Mouse (Mus musculus) embryonic facial prominence, embryonic 14.5 days (tissue): ENCODE data around the gene Olfr157. TPM values are rescaled to one million over a fixed set of nuclear protein-coding genes. Genes with fewer than 3 reads are reported as not detected.

Experiments
- ATAC-seq: fragments of 200-750 bp; cut with Nextera tagmentation; 2 replicates; pipeline ENCODE4 v1.8.0; 2017; ENCODE audit warnings: low read depth, moderate number of reproducible peaks, moderate TSS enrichment
- DNase-seq: peaks from one replicate; pipeline ENCODE4 v3.0.0-alpha.2; 2015; ENCODE audit warnings: low spot score
- H3K27ac ChIP-seq: fragments of 300-500 bp; sonication (generic); replicated peaks from 2 replicates; pipeline ENCODE4 v1.5.1; 2014; ENCODE audit warnings: low read depth, mild to moderate bottlenecking, low read length, moderate library complexity
- H3K27me3 ChIP-seq: fragments of 300-500 bp; sonication (generic); replicated peaks from 2 replicates; pipeline ENCODE4 v1.6.1; 2014; ENCODE audit warnings: low read length; ENCODE audit not compliant: control insufficient read depth, insufficient read depth
- H3K36me3 ChIP-seq: fragments of 300-500 bp; sonication (generic); 2 replicates; pipeline ENCODE4 v1.6.1; 2014; ENCODE audit warnings: low read length, mixed read lengths; ENCODE audit not compliant: control insufficient read depth, insufficient read depth
- H3K4me1 ChIP-seq: fragments of 300-500 bp; sonication (generic); 2 replicates; pipeline ENCODE4 v1.6.1; 2014; ENCODE audit warnings: antibody characterized with exemption, low read length; ENCODE audit not compliant: control insufficient read depth, insufficient read depth
- H3K4me2 ChIP-seq: fragments of 300-500 bp; sonication (generic); 2 replicates; pipeline ENCODE4 v1.6.1; 2014; ENCODE audit warnings: low read depth, mild to moderate bottlenecking, low read length, moderate library complexity, mixed read lengths
- H3K4me3 ChIP-seq: fragments of 300-500 bp; sonication (generic); 2 replicates; pipeline ENCODE4 v1.5.1; 2014; ENCODE audit warnings: low read depth, mild to moderate bottlenecking, low read length
- H3K9ac ChIP-seq: fragments of 300-500 bp; sonication (generic); 2 replicates; pipeline ENCODE4 v1.6.1; 2014; ENCODE audit warnings: low read depth, mild to moderate bottlenecking, low read length, moderate library complexity, mixed read lengths
- H3K9me3 ChIP-seq: fragments of 300-500 bp; sonication (generic); 2 replicates; pipeline ENCODE4 v1.6.1; 2016; ENCODE audit warnings: low read length; ENCODE audit not compliant: control insufficient read depth
- WGBS: fragments of 180-500 bp; shearing (Covaris S2); extraction: QIAGEN DNeasy Blood & Tissue Kit; methylation state at CpG from one replicate; pipeline ENCODE4 v1.1.7; 2014; 5-methylcytosine and 5-hydroxymethylcytosine counted together
- polyA plus RNA-seq: library from polyadenylated mRNA; unstranded; fragments of >200 nt; fragmentation: Nextera tagmentation; extraction: Ambion mirVana; gene quantifications from 2 replicates; pipeline ENCODE4 v1.2.1, GENCODE M21; 2014

The Olfr157 gene
- not detected in 2 replicates for polyA plus RNA-seq

DNA sequence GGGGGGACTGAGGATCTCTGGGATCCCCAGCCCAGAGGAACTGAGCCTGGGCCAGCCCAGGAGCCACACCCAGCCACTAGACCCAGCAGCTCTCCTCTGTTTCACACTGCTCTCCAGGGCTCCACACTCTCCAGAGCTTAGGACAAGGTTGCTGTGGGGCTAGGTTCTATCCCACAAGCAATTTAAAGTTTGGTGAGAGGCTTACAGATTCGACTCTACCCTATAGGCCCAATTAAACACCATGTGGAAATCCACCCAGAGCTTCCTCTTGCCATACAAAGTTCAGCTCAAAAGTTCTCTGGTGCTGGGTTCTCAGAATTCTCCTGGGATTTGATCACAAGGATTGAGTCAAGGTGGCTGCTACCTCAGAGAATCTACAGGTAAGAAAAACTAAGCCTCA is at the start of gene Olfr157:
Olfr157 (minus strand) TSS at position 101 of the 400 bp plus-strand sequence.
- 73% methylated on average over 1 of the region's 1 CpGs for WGBS
- ATAC-seq = no peak
- no peak within 1 kb of the TSS for H3K9ac ChIP-seq

DNA sequence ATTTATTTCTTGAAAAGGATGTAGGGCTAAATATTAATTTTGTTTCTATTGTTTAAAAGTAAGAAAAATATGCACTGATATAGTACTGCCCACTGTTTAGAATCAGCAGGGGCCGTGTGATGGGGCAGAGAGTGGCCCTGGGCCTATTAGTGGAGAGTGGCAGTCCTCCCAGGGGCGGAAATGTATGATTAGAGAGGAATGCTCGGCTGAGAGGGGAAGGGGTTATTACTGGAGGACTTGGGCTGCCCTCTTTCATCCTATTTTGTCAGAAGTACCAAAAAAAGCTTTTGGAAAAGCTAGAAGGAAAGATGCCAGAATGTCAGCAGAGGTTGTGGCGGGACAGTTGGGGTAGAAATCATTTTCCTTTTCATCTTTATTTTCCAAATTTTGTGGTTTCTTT is 44.2 kb upstream of the Olfr157 start:
- ATAC-seq (peak; percentile 65; the same call in 1 of the 2 replicates), DNase-seq (peak; percentile 56)
- Histone ChIP-seq H3K27me3 (no peaks in the 10 kb centered on the region), H3K9ac (no peak overlapping the region), H3K9me3 (no peaks in the 10 kb centered on the region), H3K36me3 (no peaks in the 10 kb centered on the region), H3K4me1 (peaks cover 15% of the 10 kb centered on the region), H3K4me3 (no peak overlapping the region), H3K4me2 (0 out of 2 replicates have a peak overlapping the region, but pooled peaks have one; percentile 3), H3K27ac (peak overlapping the region; percentile 48; the same call in 1 of the 2 replicates)
- WGBS = 18% methylated on average over 4 of the region's 4 CpGs

More for the DNA sequence above, at the start of gene Olfr157:
- H3K4me2 ChIP-seq = no peak within 1 kb of the TSS
- H3K36me3 ChIP-seq = no peaks in the 10 kb centered on the region
- DNase-seq = no peak
- no peaks in the 10 kb centered on the region for H3K4me1 ChIP-seq
- H3K27me3 ChIP-seq = no peaks in the 10 kb centered on the region
- no peak within 1 kb of the TSS for H3K27ac ChIP-seq
- H3K4me3 ChIP-seq = no peak within 1 kb of the TSS
- H3K9me3 ChIP-seq = 0 out of 2 replicates have a peak, but pooled peaks cover 5% of the 10 kb centered on the region

DNA sequence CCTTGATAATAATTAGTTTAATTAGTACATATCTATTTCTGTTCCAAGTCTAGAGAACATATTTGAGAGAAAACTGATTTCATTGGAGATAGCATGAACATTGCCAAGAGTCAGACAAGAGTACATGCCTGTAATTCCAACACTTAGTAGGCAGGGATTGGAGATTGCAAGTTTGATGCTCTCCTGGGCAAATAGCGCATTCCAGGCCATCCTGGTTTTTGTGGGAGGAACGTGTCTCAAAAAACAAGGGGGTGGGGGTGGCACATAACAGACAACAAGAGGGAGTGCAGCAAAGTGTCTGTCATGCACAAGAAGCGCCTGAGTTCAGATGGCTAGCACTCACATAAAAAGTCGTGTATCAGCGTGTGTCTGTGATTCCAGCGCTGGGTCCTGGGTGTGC is 39.6 kb upstream of the Olfr157 start:
- Histone ChIP-seq H3K4me2 (no peak overlapping the region), H3K27ac (no peak overlapping the region), H3K27me3 (no peaks in the 10 kb centered on the region), H3K4me1 (peaks cover 27% of the 10 kb centered on the region), H3K4me3 (no peak overlapping the region), H3K9me3 (no peaks in the 10 kb centered on the region), H3K9ac (no peak overlapping the region), H3K36me3 (no peaks in the 10 kb centered on the region)
- DNase-seq (no peak), ATAC-seq (no peak)
- WGBS = 70% methylated on average over 6 of the region's 6 CpGs

DNA sequence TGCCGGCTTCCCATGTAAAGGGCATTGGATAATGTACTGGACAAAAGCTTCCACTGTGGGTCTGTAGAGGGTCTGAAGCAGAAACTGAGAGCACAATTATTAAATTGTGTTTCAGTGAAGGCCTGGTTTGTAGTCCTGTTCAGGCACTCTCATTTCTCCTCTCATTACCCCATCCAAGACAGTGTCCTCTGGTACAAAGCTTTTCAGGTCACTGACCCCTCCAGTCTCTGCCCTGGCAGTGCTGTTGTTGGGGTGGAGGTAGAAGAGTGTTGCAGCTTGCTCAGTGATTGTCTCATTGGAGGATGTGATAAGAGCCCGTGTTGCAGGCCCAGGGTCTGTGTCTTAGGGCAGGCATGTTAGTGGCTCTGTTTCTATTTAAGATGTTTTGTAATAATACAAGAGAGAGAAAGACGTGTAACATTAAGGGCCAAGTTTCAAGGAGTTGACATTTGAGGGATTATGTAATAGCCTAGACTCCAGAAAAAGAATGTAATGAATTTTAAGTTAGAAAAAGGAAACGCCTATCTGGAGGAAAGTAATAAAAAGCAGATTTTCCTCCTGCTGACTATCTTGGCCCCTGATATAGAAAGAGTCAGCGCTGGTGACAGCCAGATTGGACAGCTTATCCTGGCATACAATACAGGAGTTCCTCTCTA is 38.2 kb upstream of the Olfr157 start:
- Histone ChIP-seq H3K36me3 (no peaks in the 10 kb centered on the region), H3K27ac (peak overlapping the region; percentile 66), H3K27me3 (no peaks in the 10 kb centered on the region), H3K4me2 (peak overlapping the region; percentile 20; the same call in 1 of the 2 replicates), H3K9me3 (no peaks in the 10 kb centered on the region), H3K9ac (peak overlapping the region; percentile 37; the same call in 1 of the 2 replicates), H3K4me3 (no peak overlapping the region), H3K4me1 (peaks cover 17% of the 10 kb centered on the region)
- ATAC-seq (no peak; the same call in 1 of the 2 replicates), DNase-seq (peak; percentile 59)
- WGBS = 30% methylated on average over 5 of the region's 5 CpGs

DNA sequence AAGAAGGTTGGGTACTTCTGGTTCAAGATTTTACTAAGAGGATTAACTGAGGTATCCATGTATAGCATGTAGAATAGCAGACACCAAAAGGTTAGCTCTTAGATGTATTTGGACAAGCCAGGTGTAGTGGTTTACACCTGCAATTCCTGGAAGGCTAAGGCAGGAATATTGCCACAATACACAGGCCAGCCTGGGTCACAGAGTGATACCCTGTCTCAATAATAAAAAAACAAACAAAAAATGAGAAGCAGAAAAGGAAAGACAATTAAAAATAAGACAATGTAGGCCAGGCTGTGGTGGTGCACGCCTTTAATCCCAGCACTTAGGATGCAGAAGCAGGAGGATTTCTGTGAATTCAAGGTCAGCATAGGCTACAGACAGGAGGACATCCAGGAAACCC is 37.2 kb upstream of the Olfr157 start:
- H3K36me3 ChIP-seq = no peaks in the 10 kb centered on the region
- H3K4me1 ChIP-seq = peaks cover 17% of the 10 kb centered on the region
- H3K9ac ChIP-seq = no peak overlapping the region
- no peak overlapping the region for H3K4me3 ChIP-seq
- ATAC-seq (no peak), DNase-seq (no peak)
- H3K4me2 ChIP-seq = no peak overlapping the region
- H3K27ac ChIP-seq = no peak overlapping the region; the same call in 1 of the 2 replicates
- H3K27me3 ChIP-seq = no peaks in the 10 kb centered on the region
- whole genome bisulfite sequencing = 93% methylated on average over 1 of the region's 1 CpGs
- no peaks in the 10 kb centered on the region for H3K9me3 ChIP-seq

DNA sequence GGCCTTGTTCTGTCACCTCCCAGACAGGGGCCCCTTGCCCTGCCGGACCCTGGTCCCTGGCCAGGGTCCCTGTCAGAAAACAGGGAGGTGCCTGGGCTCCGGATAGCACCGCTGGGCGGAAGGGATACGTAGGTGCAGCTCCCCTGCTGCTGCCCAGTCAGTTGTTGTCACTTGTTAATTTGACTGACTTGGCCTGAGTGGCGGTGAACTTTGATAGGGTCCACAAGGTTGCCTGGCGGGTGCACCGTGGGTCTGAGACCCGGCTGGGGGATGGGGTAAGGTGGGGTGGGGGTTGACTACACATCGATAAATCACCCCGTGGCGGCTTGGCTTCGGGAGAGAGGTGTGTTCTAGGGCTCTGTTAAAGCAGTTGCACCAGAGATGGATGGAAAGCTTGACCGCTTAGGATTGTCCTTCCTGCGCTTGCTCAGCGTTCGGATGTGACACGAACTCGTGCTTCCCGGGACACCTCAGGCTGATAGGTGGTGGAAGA is 36.0 kb upstream of the Olfr157 start:
- under 1% methylated on average over 16 of the region's 20 CpGs for WGBS
- H3K9me3 ChIP-seq = no peaks in the 10 kb centered on the region
- no peaks in the 10 kb centered on the region for H3K27me3 ChIP-seq
- no peaks in the 10 kb centered on the region for H3K36me3 ChIP-seq
- peak; percentile 42 for ATAC-seq
- no peak for DNase-seq
- H3K4me2 ChIP-seq = peak overlapping the region; percentile 93
- H3K4me3 ChIP-seq = peak overlapping the region; percentile 67
- H3K4me1 ChIP-seq = peaks cover 17% of the 10 kb centered on the region
- peak overlapping the region; percentile 72 for H3K9ac ChIP-seq
- 0 out of 2 replicates have a peak overlapping the region, but pooled peaks have one; percentile 4 for H3K27ac ChIP-seq

DNA sequence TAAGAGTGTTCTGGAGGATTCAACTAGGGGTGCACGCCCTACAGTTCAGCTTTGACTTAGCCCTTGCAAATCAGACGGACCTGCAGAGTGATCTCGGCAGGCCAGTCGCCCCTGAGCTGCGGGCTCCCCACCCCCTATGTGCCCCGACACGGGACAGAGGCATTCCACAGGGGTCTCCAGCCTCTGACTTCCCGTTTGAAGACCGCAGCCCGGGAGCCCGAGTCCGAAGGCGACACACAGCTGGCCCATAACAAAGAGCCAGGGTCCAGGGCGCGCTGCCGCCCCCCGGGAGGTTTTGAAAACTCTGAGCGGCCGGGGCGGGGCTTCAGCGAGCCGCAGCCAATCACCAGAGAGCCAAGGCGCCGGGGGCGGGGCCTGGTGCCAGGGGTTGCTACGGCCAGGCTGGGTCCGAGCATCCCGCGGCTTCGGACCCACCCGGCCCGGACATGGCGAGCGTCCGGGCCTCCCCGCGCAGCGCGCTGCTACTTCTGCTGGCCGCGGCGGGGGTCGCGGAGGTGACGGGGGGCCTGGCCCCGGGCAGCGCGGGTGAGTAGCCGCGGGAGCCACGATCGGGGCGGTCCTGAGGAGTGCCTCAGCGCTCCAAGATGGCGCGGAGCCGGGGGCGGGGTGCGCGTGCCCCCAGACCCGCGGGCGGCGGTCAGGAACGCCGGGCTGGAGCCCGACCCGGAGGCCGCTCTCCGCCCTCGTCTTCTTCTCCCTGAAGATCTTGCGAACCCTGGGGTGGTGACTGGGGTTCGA is 35.3 kb upstream of the Olfr157 start, which contains the start of gene Reck:
Reck (plus strand) TSS at position 371 of the 759 bp plus-strand sequence.
- 0 out of 2 replicates have a peak within 1 kb of the TSS, but pooled peaks have one; percentile 4 for H3K27ac ChIP-seq
- no peaks in the 10 kb centered on the region for H3K27me3 ChIP-seq
- peak within 1 kb of the TSS; percentile 93 for H3K4me2 ChIP-seq
- H3K36me3 ChIP-seq = no peaks in the 10 kb centered on the region
- 2% methylated on average over 15 of the region's 73 CpGs for WGBS
- ATAC-seq = peak; percentile 93
- H3K9me3 ChIP-seq = no peaks in the 10 kb centered on the region
- peak within 1 kb of the TSS; percentile 72 for H3K9ac ChIP-seq
- peaks cover 17% of the 10 kb centered on the region for H3K4me1 ChIP-seq
- DNase-seq = peak; percentile 92
- H3K4me3 ChIP-seq = peak within 1 kb of the TSS; percentile 67

DNA sequence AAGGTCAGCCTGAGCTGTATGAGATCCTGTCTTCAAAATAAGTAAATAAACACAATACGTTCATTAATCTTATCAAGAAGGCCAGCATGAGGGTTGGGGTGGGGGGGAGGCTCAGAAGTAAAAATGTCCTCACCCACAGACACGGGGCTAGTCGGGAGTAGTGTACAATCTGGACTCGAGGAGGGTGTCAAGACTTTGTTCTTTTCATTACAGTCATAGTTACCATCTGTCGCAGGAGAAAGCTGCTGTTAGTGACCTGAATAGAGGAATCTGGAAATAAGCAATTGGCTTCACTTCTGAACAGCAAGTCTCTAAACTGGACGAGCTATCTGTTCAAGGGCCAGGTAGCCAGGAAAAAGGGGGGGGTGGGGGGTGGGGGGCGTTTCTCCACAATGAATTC is 34.5 kb upstream of the Olfr157 start:
- peak overlapping the region; percentile 67 for H3K4me3 ChIP-seq
- no peaks in the 10 kb centered on the region for H3K9me3 ChIP-seq
- no peak overlapping the region for H3K9ac ChIP-seq
- H3K4me2 ChIP-seq = peak overlapping the region; percentile 93
- no peak for DNase-seq
- no peak for ATAC-seq
- H3K27ac ChIP-seq = no peak overlapping the region
- WGBS = 44% methylated on average over 7 of the region's 7 CpGs
- H3K27me3 ChIP-seq = no peaks in the 10 kb centered on the region
- H3K36me3 ChIP-seq = no peaks in the 10 kb centered on the region
- H3K4me1 ChIP-seq = peaks cover 17% of the 10 kb centered on the region
